10 mouse cellular contexts compared by ENCODE assay signal in the genomic region with DNA sequence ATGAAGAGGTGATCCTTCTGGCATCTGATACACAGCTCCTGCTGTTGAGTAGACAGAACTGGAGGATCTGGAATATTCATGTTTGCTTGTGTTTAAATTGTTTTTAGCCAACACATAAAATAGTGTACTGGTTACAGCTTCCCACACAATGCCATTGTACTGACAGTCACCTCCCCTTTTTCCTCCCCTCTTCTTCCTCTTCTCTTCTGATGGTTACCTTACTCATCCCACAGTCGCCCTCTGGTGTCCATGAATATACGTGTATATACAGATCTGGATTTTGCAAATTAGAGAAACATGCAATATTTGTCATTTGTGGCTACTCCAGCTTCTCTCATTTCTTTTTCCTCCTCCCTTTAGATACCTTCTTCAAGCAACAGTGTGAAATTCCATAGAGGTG. TPM values are rescaled to one million over a fixed set of nuclear protein-coding genes. Genes with fewer than 3 reads are reported as not detected.
A peak's percentile ranks its signal among the peaks of the same experiment; 100 is the strongest.
DNase-seq lines count a peak whose midpoint lies in the region; ATAC-seq and TF ChIP-seq lines count a peak whose summit lies in the region.
"Had no signal": no experiment of that assay in that cellular context is flagged by ENCODE, and none has a peak within 500 bp of the region (broad histone marks: within the 10 kb centered on the region; RNA-seq: fewer than 3 reads in every experiment).

No protein-coding gene starts in this region.

- no peak for TF ChIP-seq EP300 in heart, postnatal 0 days (IDR thresholded peaks at IDR 0.05; ENCODE audit: low read depth)

- H3K4me2 ChIP-seq in heart, postnatal 0 days (ENCODE audit: low read depth, low read length): no peak overlapping the region
- H3K4me2 ChIP-seq: hindbrain, embryonic 15.5 days; midbrain, embryonic 12.5 days had no signal

- no peaks in the 10 kb centered on the region for H3K36me3 ChIP-seq in heart, postnatal 0 days (replicated peaks; ENCODE audit: control insufficient read depth, insufficient read depth, low read length)
- H3K36me3 ChIP-seq: hindbrain, embryonic 15.5 days; midbrain, embryonic 12.5 days had no signal

- no peak for DNase-seq in heart, postnatal 0 days (ENCODE audit: low spot score)
- no peak for DNase-seq in heart, adult 11 months
- DNase-seq in 3T3-L1 (ENCODE audit: low read depth, low spot score): peak; percentile 33
- DNase-seq in MEL-GATA-1-ER (ENCODE audit: extremely low read depth, low read depth): peak; percentile 23
- peak; percentile 11 to 42 for DNase-seq in left cerebral cortex, postnatal 25 days (ENCODE audit: low spot score in 2 of 2)
- DNase-seq in thymus, postnatal 0 days (ENCODE audit: low spot score): peak; percentile 80
- DNase-seq in gastrocnemius, postnatal 25 days: no peak
- no peak for DNase-seq in urinary bladder, postnatal 10 days (ENCODE audit: low spot score)

- no peak overlapping the region for H3K27ac ChIP-seq in heart, postnatal 0 days (ENCODE audit: low read depth)
- H3K27ac ChIP-seq: hindbrain, embryonic 15.5 days; midbrain, embryonic 12.5 days had no signal

- H3K9me3 ChIP-seq in heart, postnatal 0 days (replicated peaks; ENCODE audit: control insufficient read depth, low read length): no peaks in the 10 kb centered on the region
- H3K9me3 ChIP-seq: hindbrain, embryonic 15.5 days; midbrain, embryonic 12.5 days had no signal

- no peaks in the 10 kb centered on the region for H3K4me1 ChIP-seq in heart, postnatal 0 days (ENCODE audit: control insufficient read depth, insufficient read depth)
- H3K4me1 ChIP-seq: hindbrain, embryonic 15.5 days; midbrain, embryonic 12.5 days had no signal

- ATAC-seq in heart, postnatal 0 days (ENCODE audit: insufficient read depth, low read depth): no peak

- WGBS in heart, postnatal 0 days: 32% methylated on average over 2 of the region's 2 CpGs

- intact Hi-C loops in left cerebral cortex, postnatal 25 days (cut with DNase I): no loop called here

- no peaks in the 10 kb centered on the region for H3K27me3 ChIP-seq in heart, postnatal 0 days (ENCODE audit: control insufficient read depth, insufficient read depth, low read length)
- H3K27me3 ChIP-seq: hindbrain, embryonic 15.5 days; midbrain, embryonic 12.5 days had no signal

- peak; percentile 51 for TF ChIP-seq CTCF in heart, postnatal 0 days (IDR thresholded peaks at IDR 0.05; ENCODE audit: low read depth)

- H3K9ac ChIP-seq in heart, postnatal 0 days (replicated peaks; ENCODE audit: low read depth, low read length): no peak overlapping the region
- H3K9ac ChIP-seq: hindbrain, embryonic 15.5 days; midbrain, embryonic 12.5 days had no signal

- H3K4me3 ChIP-seq in heart, postnatal 0 days (ENCODE audit: low read depth, low read length): no peak overlapping the region
- H3K4me3 ChIP-seq: hindbrain, embryonic 15.5 days; midbrain, embryonic 12.5 days had no signal

RNA-seq across cellular contexts. Expression of a gene that starts 1.5 kb away (rescaled TPM):
- total RNA-seq in heart, postnatal 0 days (2014; rRNA removed; ENCODE audit: low replicate concordance): 0.31 TPM in 1 of 2 replicates, not detected in the other
- 0.18 and 0.33 TPM in 2 replicates for polyA plus RNA-seq in heart, postnatal 0 days (2015; fragmentation: Nextera tagmentation; extraction: Ambion mirVana)
- not detected for total RNA-seq in left cerebral cortex, postnatal 25 days (2021)
- 3.0 and 4.1 TPM in 2 replicates for polyA plus RNA-seq in thymus, postnatal 0 days (2015; fragmentation: Nextera tagmentation; extraction: Ambion mirVana)
- total RNA-seq in gastrocnemius, postnatal 25 days (2021): not detected
- polyA plus RNA-seq: hindbrain, embryonic 15.5 days; midbrain, embryonic 12.5 days had no signal

RNA-seq across cellular contexts. Expression of a gene that starts 50.2 kb away (rescaled TPM):
- 3.7 and 5.2 TPM in 2 replicates for total RNA-seq in heart, postnatal 0 days (2014; rRNA removed; ENCODE audit: low replicate concordance)
- polyA plus RNA-seq in heart, postnatal 0 days (2015; fragmentation: Nextera tagmentation; extraction: Ambion mirVana): 3.9 and 5.2 TPM in 2 replicates
- total RNA-seq in left cerebral cortex, postnatal 25 days (2021): 1 to 10 TPM; 1.3 to 1.6 TPM
- polyA plus RNA-seq in thymus, postnatal 0 days (2015; fragmentation: Nextera tagmentation; extraction: Ambion mirVana): 129 and 142 TPM in 2 replicates
- 1 to 10 TPM in 1 of 2 experiments, under 1 TPM in 1; 0.69 to 1.9 TPM for total RNA-seq in gastrocnemius, postnatal 25 days (2021)

RNA-seq across cellular contexts. Expression of a gene that starts 59.8 kb away (rescaled TPM):
- total RNA-seq in heart, postnatal 0 days (2014; rRNA removed; ENCODE audit: low replicate concordance): 0.27 and 1.1 TPM in 2 replicates
- polyA plus RNA-seq in heart, postnatal 0 days (2015; fragmentation: Nextera tagmentation; extraction: Ambion mirVana): 0.07 TPM in 1 of 2 replicates, not detected in the other
- not detected for total RNA-seq in left cerebral cortex, postnatal 25 days (2021)
- 0.09 and 0.51 TPM in 2 replicates for polyA plus RNA-seq in thymus, postnatal 0 days (2015; fragmentation: Nextera tagmentation; extraction: Ambion mirVana)
- total RNA-seq in gastrocnemius, postnatal 25 days (2021): under 1 TPM in 1 of 2 experiments, not detected in 1; 0.08 TPM
- polyA plus RNA-seq: hindbrain, embryonic 15.5 days; midbrain, embryonic 12.5 days had no signal

Comparison
In these comparisons a context has a peak if more than half of its experiments do, and no peak if none do; other contexts are left out.
1. DNase-seq: peak in 3T3-L1 (single experiment), MEL-GATA-1-ER (single experiment), left cerebral cortex, postnatal 25 days (2 of 2) and thymus, postnatal 0 days (single experiment); none in heart, postnatal 0 days (single experiment), heart, adult 11 months (single experiment), gastrocnemius, postnatal 25 days (single experiment) and urinary bladder, postnatal 10 days (single experiment).